Mouse (Mus musculus) ES-Bruce4 (cell line): ENCODE measurements around the gene Gm21775. TPM values are rescaled to one million over a fixed set of nuclear protein-coding genes. Genes with fewer than 3 reads are reported as not detected.
"Not testable (repeated sequence)": the region's sequence is repeated elsewhere in the genome, so short reads cannot be mapped to it uniquely, and the experiment has no call there.

ENCODE experiments used
- H3K27ac ChIP-seq: 2 replicates; pipeline ENCODE4 v1.5.1; 2012; ENCODE audit warnings: low read length, inconsistent platforms; ENCODE audit not compliant: insufficient read depth
- H3K27me3 ChIP-seq: 2 replicates; pipeline ENCODE4 v1.6.1; 2012; ENCODE audit warnings: mild to moderate bottlenecking, low read length, inconsistent platforms; ENCODE audit not compliant: control insufficient read depth, poor library complexity, insufficient read depth, severe bottlenecking
- H3K36me3 ChIP-seq: 2 replicates; pipeline ENCODE4 v1.6.1; 2012; ENCODE audit warnings: inconsistent platforms, mild to moderate bottlenecking, low read length, moderate library complexity; ENCODE audit not compliant: control insufficient read depth, poor library complexity, insufficient read depth, severe bottlenecking
- H3K4me1 ChIP-seq: one replicate; pipeline ENCODE4 v1.8.1; 2011; ENCODE audit warnings: low read length; ENCODE audit not compliant: control insufficient read depth, insufficient read depth
- H3K4me3 ChIP-seq: 2 replicates; pipeline ENCODE4 v1.5.1; 2011; ENCODE audit warnings: low read depth, mild to moderate bottlenecking, low read length
- H3K9ac ChIP-seq: 2 replicates; pipeline ENCODE4 v1.6.1; 2012; ENCODE audit warnings: low read depth, mild to moderate bottlenecking, inconsistent platforms; ENCODE audit not compliant: poor library complexity, severe bottlenecking
- H3K9me3 ChIP-seq: replicated peaks from 2 replicates; pipeline ENCODE4 v1.6.1; 2012; ENCODE audit warnings: mild to moderate bottlenecking, low read length, inconsistent platforms; ENCODE audit not compliant: control insufficient read depth, poor library complexity, insufficient read depth, severe bottlenecking
- polyA plus RNA-seq: library from polyadenylated mRNA; stranded (reverse); fragments of >200 nt; gene quantifications from 2 replicates; pipeline ENCODE4 v1.2.4, GENCODE M21; 2011; ENCODE audit warnings: low read depth; ENCODE audit not compliant: missing spikeins, insufficient read depth, insufficient read length

Gm21775 gene
- polyA plus RNA-seq: not detected in 2 replicates

- not testable (repeated sequence) for H3K27me3 ChIP-seq, H3K9ac ChIP-seq, H3K4me1 ChIP-seq, H3K27ac ChIP-seq, H3K9me3 ChIP-seq, H3K36me3 ChIP-seq, H3K4me3 ChIP-seq
Measured at GRCm38 (mm10) chrY:10553153-10553552, at the start of gene Gm21775. Gene Gm21775, plus strand, starts transcription at chrY:10553453.

GRCm38 (mm10) chrY:10535942-10536341, 17.3 kb upstream of the Gm21775 start, which contains the start of gene Gm20737:
Gene Gm20737, minus strand, starts transcription at chrY:10536042.
- not testable (repeated sequence) for H3K27ac ChIP-seq, H3K27me3 ChIP-seq, H3K9ac ChIP-seq, H3K4me1 ChIP-seq, H3K36me3 ChIP-seq, H3K4me3 ChIP-seq, H3K9me3 ChIP-seq

Other genes with a start within 250 kb of the Gm21775 start
- not detected in 2 replicates for gene Gm20834, start 228.9 kb upstream of the Gm21775 start, polyA plus RNA-seq
- not detected in 2 replicates for gene Gm28510, start 140.7 kb upstream of the Gm21775 start, polyA plus RNA-seq
- not detected in 2 replicates for gene Gm20737, start 17.4 kb upstream of the Gm21775 start, polyA plus RNA-seq
- not detected in 2 replicates for gene Gm21900, start 62.9 kb downstream of the Gm21775 start, polyA plus RNA-seq
- not detected in 2 replicates for gene Gm20777, start 199.0 kb downstream of the Gm21775 start, polyA plus RNA-seq